18 mouse cellular contexts compared by ENCODE assay signal in genomic region chr4:76352468-76352867, GRCm38 (mm10).
"Had no signal": no experiment of that assay in that cellular context is flagged by ENCODE, and none has a peak within 500 bp of the region (broad histone marks: within the 10 kb centered on the region; RNA-seq: fewer than 3 reads in every experiment).

No protein-coding gene starts in this region.

- H3K4me3 ChIP-seq: kidney, embryonic 15.5 days; limb, embryonic 13.5 days; liver, embryonic 12.5 days; liver, embryonic 15.5 days; midbrain, embryonic 12.5 days; midbrain, embryonic 15.5 days; myocyte; neural tube, embryonic 13.5 days had no signal

- ATAC-seq: liver, embryonic 12.5 days; midbrain, embryonic 15.5 days had no signal

- H3K27ac ChIP-seq: kidney, embryonic 15.5 days; limb, embryonic 13.5 days; liver, embryonic 12.5 days; liver, embryonic 15.5 days; midbrain, embryonic 12.5 days; midbrain, embryonic 15.5 days had no signal

- H3K9ac ChIP-seq: kidney, embryonic 15.5 days; limb, embryonic 13.5 days; liver, embryonic 12.5 days; liver, embryonic 15.5 days; midbrain, embryonic 12.5 days; midbrain, embryonic 15.5 days; neural tube, embryonic 13.5 days had no signal

- H3K27me3 ChIP-seq: kidney, embryonic 15.5 days; limb, embryonic 13.5 days; liver, embryonic 12.5 days; liver, embryonic 15.5 days; midbrain, embryonic 12.5 days; midbrain, embryonic 15.5 days; neural tube, embryonic 13.5 days had no signal

- H3K36me3 ChIP-seq: kidney, embryonic 15.5 days; limb, embryonic 13.5 days; liver, embryonic 12.5 days; liver, embryonic 15.5 days; midbrain, embryonic 12.5 days; midbrain, embryonic 15.5 days; neural tube, embryonic 13.5 days had no signal

- H3K4me1 ChIP-seq: liver, embryonic 12.5 days; liver, embryonic 15.5 days had no signal

- DNase-seq: kidney, adult 8-10 months; kidney, postnatal 10 days; kidney, postnatal 36 days; left cerebral cortex, postnatal 4 days; liver; lung, adult 18-20 months; lung, postnatal 4 days; retina, postnatal 1 day; thymus, adult 18-20 months; thymus, postnatal 36 days had no signal

- H3K4me2 ChIP-seq: kidney, embryonic 15.5 days; limb, embryonic 13.5 days; liver, embryonic 12.5 days; liver, embryonic 15.5 days; midbrain, embryonic 12.5 days; midbrain, embryonic 15.5 days; neural tube, embryonic 13.5 days had no signal

- H3K9me3 ChIP-seq: kidney, embryonic 15.5 days; limb, embryonic 13.5 days; liver, embryonic 12.5 days; liver, embryonic 15.5 days; midbrain, embryonic 15.5 days; neural tube, embryonic 13.5 days had no signal
